Mouse (Mus musculus) midbrain, embryonic 13.5 days (tissue): ENCODE measurements around the gene Atp6v1e1. TPM values are rescaled to one million over a fixed set of nuclear protein-coding genes. Genes with fewer than 3 reads are reported as not detected.

Source experiments
- ATAC-seq: fragments of 200-750 bp; cut with Nextera tagmentation; 2 replicates; pipeline ENCODE4 v1.8.0; 2017; ENCODE audit warnings: mild to moderate bottlenecking, moderate TSS enrichment, moderate library complexity
- H3K27ac ChIP-seq: fragments of 300-500 bp; sonication (generic); 2 replicates; pipeline ENCODE4 v1.5.1; 2015; ENCODE audit warnings: inconsistent platforms, mild to moderate bottlenecking, moderate library complexity
- H3K27me3 ChIP-seq: fragments of 300-500 bp; sonication (generic); 2 replicates; pipeline ENCODE4 v1.6.1; 2015; ENCODE audit warnings: mild to moderate bottlenecking, inconsistent platforms
- H3K36me3 ChIP-seq: fragments of 300-500 bp; sonication (generic); 2 replicates; pipeline ENCODE4 v1.6.1; 2015; ENCODE audit warnings: mild to moderate bottlenecking, inconsistent platforms
- H3K4me1 ChIP-seq: fragments of 300-500 bp; sonication (generic); replicated peaks from 2 replicates; pipeline ENCODE4 v1.6.1; 2015; ENCODE audit warnings: inconsistent platforms
- H3K4me2 ChIP-seq: fragments of 300-500 bp; sonication (generic); replicated peaks from 2 replicates; pipeline ENCODE4 v1.6.1; 2015; ENCODE audit warnings: moderate library complexity, mild to moderate bottlenecking, inconsistent platforms
- H3K4me3 ChIP-seq: fragments of 300-500 bp; sonication (generic); replicated peaks from 2 replicates; pipeline ENCODE4 v1.5.1; 2015; ENCODE audit warnings: mild to moderate bottlenecking, inconsistent platforms
- H3K9ac ChIP-seq: fragments of 300-500 bp; sonication (generic); replicated peaks from 2 replicates; pipeline ENCODE4 v1.6.1; 2015; ENCODE audit warnings: mild to moderate bottlenecking, inconsistent platforms
- H3K9me3 ChIP-seq: fragments of 300-500 bp; sonication (generic); 2 replicates; pipeline ENCODE4 v1.6.1; 2016; ENCODE audit warnings: mild to moderate bottlenecking, inconsistent platforms
- WGBS: fragments of 180-500 bp; shearing (Covaris S2); methylation state at CpG from one replicate; pipeline ENCODE4 v1.1.7; 2015; 5-methylcytosine and 5-hydroxymethylcytosine counted together
- polyA plus RNA-seq: library from polyadenylated mRNA; unstranded; fragments of >200 nt; fragmentation: Nextera tagmentation; extraction: Ambion mirVana; gene quantifications from 2 replicates; pipeline ENCODE4 v1.2.1, GENCODE M21; 2015

Gene Atp6v1e1
- polyA plus RNA-seq, 1 experiment from 2014 or later: 221 TPM

- no peak overlapping the region for H3K4me2 ChIP-seq
- no peak overlapping the region for H3K27ac ChIP-seq
- no peaks in the 10 kb centered on the region for H3K9me3 ChIP-seq
- no peak for ATAC-seq
- H3K4me3 ChIP-seq: no peak overlapping the region
- 86% methylated on average over 5 of the region's 5 CpGs for WGBS
- no peaks in the 10 kb centered on the region for H3K27me3 ChIP-seq
- no peak overlapping the region for H3K9ac ChIP-seq
- H3K4me1 ChIP-seq: peaks cover 10% of the 10 kb centered on the region
- peaks cover 16% of the 10 kb centered on the region for H3K36me3 ChIP-seq
Measured at GRCm38 (mm10) chr6:120788068-120788607, 34.5 kb downstream of the Atp6v1e1 start.

GRCm38 (mm10) chr6:120784351-120784750 lies 38.2 kb downstream of the Atp6v1e1 start:
- Histone ChIP-seq H3K36me3 (no peaks in the 10 kb centered on the region), H3K4me3 (no peak overlapping the region), H3K4me2 (no peak overlapping the region), H3K4me1 (peaks cover 10% of the 10 kb centered on the region), H3K27ac (no peak overlapping the region), H3K9ac (no peak overlapping the region), H3K9me3 (no peaks in the 10 kb centered on the region), H3K27me3 (no peaks in the 10 kb centered on the region)
- 59% methylated on average over 7 of the region's 7 CpGs for WGBS
- no peak for ATAC-seq

- H3K4me3 ChIP-seq: no peak overlapping the region
- H3K36me3 ChIP-seq: no peaks in the 10 kb centered on the region
- H3K9ac ChIP-seq: no peak overlapping the region
- H3K4me2 ChIP-seq: no peak overlapping the region
- peaks cover 10% of the 10 kb centered on the region for H3K4me1 ChIP-seq
- ATAC-seq: no peak
- no peaks in the 10 kb centered on the region for H3K9me3 ChIP-seq
- no peaks in the 10 kb centered on the region for H3K27me3 ChIP-seq
- WGBS: 89% methylated on average over 2 of the region's 2 CpGs
- no peak overlapping the region for H3K27ac ChIP-seq
Measured at GRCm38 (mm10) chr6:120782948-120783347, 39.6 kb downstream of the Atp6v1e1 start.

- 70% methylated on average over 3 of the region's 3 CpGs for whole genome bisulfite sequencing
- Histone ChIP-seq H3K27me3 (no peaks in the 10 kb centered on the region), H3K4me3 (no peak overlapping the region), H3K36me3 (no peaks in the 10 kb centered on the region), H3K4me2 (no peak overlapping the region), H3K9me3 (no peaks in the 10 kb centered on the region), H3K4me1 (peaks cover 15% of the 10 kb centered on the region), H3K27ac (no peak overlapping the region), H3K9ac (no peak overlapping the region)
- no peak for ATAC-seq
Measured at GRCm38 (mm10) chr6:120778226-120778625, 44.4 kb downstream of the Atp6v1e1 start.

- Histone ChIP-seq H3K9me3 (no peaks in the 10 kb centered on the region), H3K4me3 (no peak overlapping the region)
- WGBS: 90% methylated on average over 9 of the region's 9 CpGs
Measured at GRCm38 (mm10) chr6:120777533-120777932, 45.1 kb downstream of the Atp6v1e1 start.

GRCm38 (mm10) chr6:120776286-120776685 lies 46.3 kb downstream of the Atp6v1e1 start:
- Histone ChIP-seq H3K4me2 (no peak overlapping the region), H3K27ac (no peak overlapping the region), H3K36me3 (no peaks in the 10 kb centered on the region), H3K4me3 (no peak overlapping the region), H3K9ac (no peak overlapping the region), H3K4me1 (peaks cover 31% of the 10 kb centered on the region), H3K9me3 (no peaks in the 10 kb centered on the region), H3K27me3 (no peaks in the 10 kb centered on the region)
- 79% methylated on average over 3 of the region's 3 CpGs for WGBS
- ATAC-seq: no peak

More at GRCm38 (mm10) chr6:120777533-120777932, 45.1 kb downstream of the Atp6v1e1 start:
- no peak for ATAC-seq
- Histone ChIP-seq H3K4me1 (peaks cover 22% of the 10 kb centered on the region), H3K36me3 (no peaks in the 10 kb centered on the region), H3K4me2 (no peak overlapping the region), H3K27ac (no peak overlapping the region), H3K9ac (no peak overlapping the region), H3K27me3 (no peaks in the 10 kb centered on the region)

GRCm38 (mm10) chr6:120773763-120774162 lies 48.8 kb downstream of the Atp6v1e1 start:
- Histone ChIP-seq H3K9me3 (no peaks in the 10 kb centered on the region), H3K4me2 (0 out of 2 replicates have a peak overlapping the region, but pooled peaks have one; percentile 4), H3K9ac (no peak overlapping the region), H3K36me3 (no peaks in the 10 kb centered on the region), H3K27me3 (no peaks in the 10 kb centered on the region), H3K4me1 (peaks cover 31% of the 10 kb centered on the region), H3K27ac (peak overlapping the region; percentile 89), H3K4me3 (no peak overlapping the region)
- 43% methylated on average over 6 of the region's 6 CpGs for WGBS
- ATAC-seq: peak; percentile 71

- no peaks in the 10 kb centered on the region for H3K27me3 ChIP-seq
- ATAC-seq: peak; percentile 80
- no peaks in the 10 kb centered on the region for H3K9me3 ChIP-seq
- peak within 1 kb of the TSS; percentile 32; the same call in 1 of the 2 replicates for H3K9ac ChIP-seq
- no peaks in the 10 kb centered on the region for H3K36me3 ChIP-seq
- H3K27ac ChIP-seq: peak within 1 kb of the TSS; percentile 89
- no peak within 1 kb of the TSS for H3K4me3 ChIP-seq
- 0 out of 2 replicates have a peak within 1 kb of the TSS, but pooled peaks have one; percentile 4 for H3K4me2 ChIP-seq
- 14% methylated on average over 5 of the region's 5 CpGs for WGBS
- peaks cover 31% of the 10 kb centered on the region for H3K4me1 ChIP-seq
Measured at GRCm38 (mm10) chr6:120773149-120773628, 49.4 kb downstream of the Atp6v1e1 start, which contains the start of gene Slc25a18. TSS of gene Slc25a18 (plus strand) at chr6:120773578.

GRCm38 (mm10) chr6:120772025-120772424 lies 50.6 kb downstream of the Atp6v1e1 start:
- H3K36me3 ChIP-seq: peaks cover 2% of the 10 kb centered on the region; the same call in 1 of the 2 replicates
- H3K9ac ChIP-seq: no peak overlapping the region
- H3K4me1 ChIP-seq: peaks cover 31% of the 10 kb centered on the region
- no peak overlapping the region for H3K4me3 ChIP-seq
- H3K4me2 ChIP-seq: no peak overlapping the region
- no peak for ATAC-seq
- no peaks in the 10 kb centered on the region for H3K27me3 ChIP-seq
- H3K27ac ChIP-seq: peak overlapping the region; percentile 89
- no peaks in the 10 kb centered on the region for H3K9me3 ChIP-seq

GRCm38 (mm10) chr6:120771366-120771765 lies 51.2 kb downstream of the Atp6v1e1 start:
- no peak for ATAC-seq
- no peak overlapping the region for H3K4me3 ChIP-seq

GRCm38 (mm10) chr6:120769972-120770371 lies 52.6 kb downstream of the Atp6v1e1 start:
- H3K4me3 ChIP-seq: no peak overlapping the region
- no peak for ATAC-seq
- no peak overlapping the region for H3K4me2 ChIP-seq
- H3K9me3 ChIP-seq: no peaks in the 10 kb centered on the region
- peaks cover 22% of the 10 kb centered on the region for H3K36me3 ChIP-seq
- 94% methylated on average over 1 of the region's 1 CpGs for WGBS
- H3K9ac ChIP-seq: no peak overlapping the region
- no peak overlapping the region for H3K27ac ChIP-seq
- no peaks in the 10 kb centered on the region for H3K27me3 ChIP-seq
- peaks cover 31% of the 10 kb centered on the region for H3K4me1 ChIP-seq

More at GRCm38 (mm10) chr6:120771366-120771765, 51.2 kb downstream of the Atp6v1e1 start:
- H3K4me2 ChIP-seq: no peak overlapping the region
- 97% methylated on average over 1 of the region's 1 CpGs for WGBS
- H3K27ac ChIP-seq: 0 out of 2 replicates have a peak overlapping the region, but pooled peaks have one; percentile 89
- no peak overlapping the region for H3K9ac ChIP-seq
- no peaks in the 10 kb centered on the region for H3K9me3 ChIP-seq
- H3K27me3 ChIP-seq: no peaks in the 10 kb centered on the region
- peaks cover 8% of the 10 kb centered on the region for H3K36me3 ChIP-seq
- peaks cover 31% of the 10 kb centered on the region for H3K4me1 ChIP-seq

GRCm38 (mm10) chr6:120761151-120761550 lies 61.4 kb downstream of the Atp6v1e1 start:
- Histone ChIP-seq H3K27ac (no peak overlapping the region), H3K36me3 (peaks cover 78% of the 10 kb centered on the region)

More at GRCm38 (mm10) chr6:120761151-120761550, 61.4 kb downstream of the Atp6v1e1 start:
- H3K9me3 ChIP-seq: no peaks in the 10 kb centered on the region
- no peaks in the 10 kb centered on the region for H3K4me1 ChIP-seq
- 92% methylated on average over 2 of the region's 2 CpGs for WGBS
- no peak overlapping the region for H3K9ac ChIP-seq
- H3K4me2 ChIP-seq: no peak overlapping the region
- no peaks in the 10 kb centered on the region for H3K27me3 ChIP-seq
- H3K4me3 ChIP-seq: no peak overlapping the region
- ATAC-seq: no peak
